Mouse (Mus musculus) stomach, embryonic 16.5 days (tissue): ENCODE data around the gene Ppcdc. TPM values are rescaled to one million over a fixed set of nuclear protein-coding genes. Genes with fewer than 3 reads are reported as not detected.

Source experiments
- ATAC-seq: fragments of 200-750 bp; cut with Nextera tagmentation; 2 replicates; pipeline ENCODE4 v1.8.0; 2017; ENCODE audit warnings: moderate number of reproducible peaks, moderate TSS enrichment; ENCODE audit not compliant: insufficient read depth, low FRiP score
- H3K27ac ChIP-seq: fragments of 300-500 bp; sonication (generic); 2 replicates; pipeline ENCODE4 v1.5.1; 2014; ENCODE audit warnings: low read length
- H3K27me3 ChIP-seq: fragments of 300-500 bp; sonication (generic); 2 replicates; pipeline ENCODE4 v1.6.1; 2014; ENCODE audit warnings: low read length, control low read depth, mixed read lengths; ENCODE audit not compliant: control insufficient read depth, insufficient read depth
- H3K36me3 ChIP-seq: fragments of 300-500 bp; sonication (generic); 2 replicates; pipeline ENCODE4 v1.6.1; 2014; ENCODE audit warnings: low read length; ENCODE audit not compliant: control insufficient read depth, insufficient read depth
- H3K4me1 ChIP-seq: fragments of 300-500 bp; sonication (generic); 2 replicates; pipeline ENCODE4 v1.6.1; 2014; ENCODE audit warnings: low read length, control low read depth, mixed read lengths; ENCODE audit not compliant: control insufficient read depth, insufficient read depth
- H3K4me2 ChIP-seq: fragments of 300-500 bp; sonication (generic); 2 replicates; pipeline ENCODE4 v1.6.1; 2014; ENCODE audit warnings: low read depth, low read length, mixed read lengths
- H3K4me3 ChIP-seq: fragments of 300-500 bp; sonication (generic); replicated peaks from 2 replicates; pipeline ENCODE4 v1.5.1; 2014; ENCODE audit warnings: mild to moderate bottlenecking, low read length
- H3K9ac ChIP-seq: fragments of 300-500 bp; sonication (generic); 2 replicates; pipeline ENCODE4 v1.6.1; 2014; ENCODE audit warnings: low read length
- H3K9me3 ChIP-seq: fragments of 300-500 bp; sonication (generic); replicated peaks from 2 replicates; pipeline ENCODE4 v1.6.1; 2016; ENCODE audit warnings: low read length, control low read depth; ENCODE audit not compliant: control insufficient read depth
- WGBS: fragments of 180-500 bp; shearing (Covaris S2); extraction: QIAGEN DNeasy Blood & Tissue Kit; methylation state at CpG from one replicate; pipeline ENCODE4 v1.1.7; 2014; 5-methylcytosine and 5-hydroxymethylcytosine counted together
- polyA plus RNA-seq: library from polyadenylated mRNA; unstranded; fragments of >200 nt; fragmentation: Nextera tagmentation; extraction: Ambion mirVana; gene quantifications from 2 replicates; pipeline ENCODE4 v1.2.1, GENCODE M21; 2015

The Ppcdc gene
- polyA plus RNA-seq, 1 experiment from 2014 or later: 28.7 TPM

GRCm38 (mm10) chr9:57453516-57453915 lies 13.6 kb upstream of the Ppcdc start:
- H3K4me2 ChIP-seq: no peak overlapping the region
- H3K4me1 ChIP-seq: no peaks in the 10 kb centered on the region
- no peak for ATAC-seq
- H3K9ac ChIP-seq: no peak overlapping the region
- H3K4me3 ChIP-seq: no peak overlapping the region
- H3K36me3 ChIP-seq: no peaks in the 10 kb centered on the region
- H3K9me3 ChIP-seq: no peaks in the 10 kb centered on the region
- no peak overlapping the region for H3K27ac ChIP-seq
- no peaks in the 10 kb centered on the region for H3K27me3 ChIP-seq
- 91% methylated on average over 4 of the region's 4 CpGs for WGBS

DNA sequence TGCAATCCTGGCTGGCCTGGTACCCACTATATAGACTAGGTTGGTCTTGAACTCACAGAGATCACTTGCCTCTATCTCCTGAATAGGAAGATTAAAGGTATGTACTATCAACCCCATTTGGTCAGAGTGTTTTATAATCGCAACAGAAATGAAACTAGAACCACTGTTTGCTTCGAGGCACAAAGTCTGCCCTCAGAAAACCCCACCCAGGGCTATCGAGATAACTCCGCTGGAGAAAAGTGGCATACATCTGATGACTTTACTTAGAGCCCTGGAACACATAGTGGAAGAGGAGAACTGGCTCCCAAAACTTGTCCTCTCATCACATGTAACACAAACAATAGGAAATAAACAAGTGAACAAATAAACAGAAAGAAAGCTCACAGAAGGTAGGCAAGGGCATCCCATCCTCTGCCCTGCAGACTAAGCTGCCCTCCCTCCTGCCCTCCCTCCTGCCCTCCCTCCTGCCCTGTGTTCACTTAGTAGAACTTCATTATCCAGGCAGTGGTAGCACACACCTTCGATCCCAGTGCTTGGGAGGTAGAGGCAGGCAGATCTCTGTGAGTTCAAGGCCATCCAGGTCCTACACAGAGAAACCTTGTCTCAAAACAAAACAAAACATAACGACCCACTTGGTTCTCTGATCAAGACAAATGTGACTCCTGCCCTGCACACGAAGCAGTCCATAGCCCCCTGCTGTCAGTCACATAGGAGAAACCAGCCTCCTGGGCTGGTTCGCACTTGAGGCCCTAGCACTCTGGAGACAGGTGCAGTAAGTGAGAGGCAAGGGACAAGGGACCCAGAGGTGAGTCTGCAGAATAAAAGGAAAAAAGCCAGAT lies 12.9 kb upstream of the Ppcdc start:
- H3K36me3 ChIP-seq: no peaks in the 10 kb centered on the region
- H3K9ac ChIP-seq: no peak overlapping the region
- H3K4me1 ChIP-seq: no peaks in the 10 kb centered on the region
- no peaks in the 10 kb centered on the region for H3K27me3 ChIP-seq
- WGBS: 72% methylated on average over 8 of the region's 8 CpGs
- ATAC-seq: no peak
- H3K27ac ChIP-seq: no peak overlapping the region
- no peaks in the 10 kb centered on the region for H3K9me3 ChIP-seq
- no peak overlapping the region for H3K4me2 ChIP-seq
- no peak overlapping the region for H3K4me3 ChIP-seq

GRCm38 (mm10) chr9:57449715-57450114 lies 9.8 kb upstream of the Ppcdc start:
- Histone ChIP-seq H3K4me1 (no peaks in the 10 kb centered on the region), H3K9me3 (no peaks in the 10 kb centered on the region), H3K4me2 (no peak overlapping the region), H3K27me3 (no peaks in the 10 kb centered on the region), H3K27ac (no peak overlapping the region), H3K36me3 (no peaks in the 10 kb centered on the region), H3K9ac (no peak overlapping the region), H3K4me3 (no peak overlapping the region)
- 70% methylated on average over 1 of the region's 1 CpGs for WGBS
- ATAC-seq: no peak

- WGBS: 86% methylated on average over 1 of the region's 1 CpGs
- Histone ChIP-seq H3K36me3 (no peaks in the 10 kb centered on the region), H3K9me3 (no peaks in the 10 kb centered on the region), H3K27me3 (no peaks in the 10 kb centered on the region), H3K4me3 (no peak overlapping the region), H3K27ac (no peak overlapping the region), H3K4me2 (no peak overlapping the region), H3K9ac (no peak overlapping the region), H3K4me1 (peaks cover 5% of the 10 kb centered on the region; the same call in 1 of the 2 replicates)
- no peak for ATAC-seq
These were observed 696 bp upstream of the Ppcdc start for GRCm38 (mm10) chr9:57440620-57441019.

- H3K27ac ChIP-seq: no peak overlapping the region; the same call in 1 of the 2 replicates
- no peaks in the 10 kb centered on the region for H3K27me3 ChIP-seq
- WGBS: 33% methylated on average over 7 of the region's 7 CpGs
- H3K36me3 ChIP-seq: no peaks in the 10 kb centered on the region
- no peaks in the 10 kb centered on the region for H3K9me3 ChIP-seq
- no peak for ATAC-seq
- H3K4me3 ChIP-seq: peak overlapping the region; percentile 55
- peak overlapping the region; percentile 63 for H3K4me2 ChIP-seq
- peaks cover 5% of the 10 kb centered on the region; the same call in 1 of the 2 replicates for H3K4me1 ChIP-seq
- H3K9ac ChIP-seq: peak overlapping the region; percentile 74
These were observed 841 bp downstream of the Ppcdc start for GRCm38 (mm10) chr9:57439083-57439482.

GRCm38 (mm10) chr9:57437896-57438614 lies 1.9 kb downstream of the Ppcdc start:
- H3K9ac ChIP-seq: no peak overlapping the region
- no peak for ATAC-seq
- no peaks in the 10 kb centered on the region for H3K27me3 ChIP-seq
- H3K4me3 ChIP-seq: no peak overlapping the region
- no peak overlapping the region for H3K27ac ChIP-seq
- 72% methylated on average over 10 of the region's 10 CpGs for WGBS
- no peaks in the 10 kb centered on the region for H3K36me3 ChIP-seq
- H3K4me1 ChIP-seq: peaks cover 11% of the 10 kb centered on the region
- no peaks in the 10 kb centered on the region for H3K9me3 ChIP-seq
- no peak overlapping the region for H3K4me2 ChIP-seq

- no peak for ATAC-seq
- Histone ChIP-seq H3K4me2 (no peak overlapping the region), H3K4me3 (no peak overlapping the region), H3K9ac (no peak overlapping the region), H3K36me3 (no peaks in the 10 kb centered on the region), H3K9me3 (no peaks in the 10 kb centered on the region), H3K27me3 (no peaks in the 10 kb centered on the region), H3K27ac (no peak overlapping the region), H3K4me1 (peaks cover 18% of the 10 kb centered on the region)
- 80% methylated on average over 5 of the region's 5 CpGs for WGBS
These were observed 3.8 kb downstream of the Ppcdc start for GRCm38 (mm10) chr9:57436166-57436565.

DNA sequence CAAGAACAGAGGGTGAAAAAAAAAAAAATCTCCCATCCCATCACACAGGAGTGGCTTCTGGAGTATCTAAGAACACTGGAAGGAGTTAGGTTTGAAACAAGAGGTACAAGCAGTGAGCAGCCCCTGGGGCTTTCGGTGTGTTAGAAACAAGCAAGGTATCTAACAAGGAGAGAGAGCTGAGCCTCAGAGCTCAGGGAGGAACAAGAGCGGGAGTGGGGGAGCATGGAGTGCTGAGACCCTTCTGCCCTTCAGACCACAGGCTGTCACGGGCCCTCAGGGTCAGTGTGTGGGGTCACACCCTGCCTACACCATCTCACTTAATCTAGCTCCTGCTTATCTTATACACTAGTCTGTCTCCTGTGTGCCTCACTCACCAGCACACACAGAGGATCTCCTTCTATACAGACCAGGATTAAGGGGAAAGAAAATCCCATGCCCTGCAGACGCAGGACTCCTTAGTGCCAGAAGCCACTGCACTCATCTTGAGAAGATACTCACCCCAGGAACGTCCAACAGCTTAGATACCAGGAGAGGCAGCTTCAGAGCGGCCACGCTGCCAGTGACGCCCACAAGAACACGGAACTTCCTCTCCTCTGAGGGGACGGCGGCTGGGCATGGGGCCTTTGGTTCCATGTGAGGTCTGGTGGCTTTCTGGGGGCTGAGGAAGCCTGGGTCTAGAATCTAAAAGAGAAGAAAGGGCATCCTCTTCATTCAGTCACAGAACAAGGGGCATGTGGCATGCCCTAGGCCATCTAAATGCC lies 5.3 kb downstream of the Ppcdc start:
- H3K4me3 ChIP-seq: no peak overlapping the region
- H3K4me1 ChIP-seq: peaks cover 18% of the 10 kb centered on the region
- H3K9me3 ChIP-seq: no peaks in the 10 kb centered on the region
- no peaks in the 10 kb centered on the region for H3K36me3 ChIP-seq
- H3K27me3 ChIP-seq: no peaks in the 10 kb centered on the region
- H3K27ac ChIP-seq: no peak overlapping the region
- H3K4me2 ChIP-seq: no peak overlapping the region
- no peak for ATAC-seq
- 82% methylated on average over 11 of the region's 11 CpGs for WGBS
- peak overlapping the region; percentile 26; the same call in 1 of the 2 replicates for H3K9ac ChIP-seq
